17 mouse cellular contexts compared by ENCODE assay signal in the genomic region with DNA sequence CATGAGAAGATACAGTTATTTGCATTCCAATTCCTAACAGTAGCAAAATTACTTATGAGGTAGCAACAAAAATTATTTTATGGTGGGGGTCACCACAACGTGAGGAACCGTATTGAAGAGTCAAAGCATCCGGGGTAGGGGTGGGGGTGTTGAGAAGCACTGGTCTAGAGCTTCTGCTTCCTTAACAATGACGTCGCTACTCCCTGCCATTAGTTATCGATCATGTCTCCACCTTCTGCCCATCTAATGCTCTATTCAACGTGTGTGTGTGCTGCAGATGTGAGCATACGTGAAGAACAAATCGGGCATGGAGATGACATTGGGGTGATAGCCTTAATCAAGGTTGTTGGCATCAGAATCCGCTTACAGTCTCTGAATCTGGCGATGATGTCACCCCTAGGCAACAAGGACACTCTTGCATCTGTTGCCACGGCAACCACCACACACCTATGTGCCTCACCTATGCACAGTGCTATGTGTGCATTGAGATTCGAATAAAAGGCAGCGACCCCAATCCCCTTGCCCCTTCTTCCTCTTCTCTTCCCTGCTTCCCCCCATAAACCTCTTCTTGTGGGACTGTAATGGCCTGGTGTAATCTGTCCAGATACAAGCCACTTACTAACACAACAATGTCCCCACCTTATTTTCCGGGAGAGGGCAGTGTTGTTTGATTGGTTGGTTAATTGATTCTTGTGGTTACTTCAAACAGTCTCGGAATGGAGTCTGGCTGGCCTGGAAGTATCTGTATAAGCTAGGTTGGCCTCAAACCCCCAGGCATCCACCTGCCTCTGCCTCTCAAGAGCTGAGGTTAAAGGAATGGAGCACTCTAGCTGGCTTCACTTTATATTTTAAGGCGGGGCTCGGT. TPM values are rescaled to one million over a fixed set of nuclear protein-coding genes. Genes with fewer than 3 reads are reported as not detected.
DNase-seq lines count a peak whose midpoint lies in the region; ATAC-seq and TF ChIP-seq lines count a peak whose summit lies in the region.
"Had no signal": no experiment of that assay in that cellular context is flagged by ENCODE, and none has a peak within 500 bp of the region (broad histone marks: within the 10 kb centered on the region; RNA-seq: fewer than 3 reads in every experiment).

No protein-coding gene starts in this region.

- DNase-seq in kidney, adult 8-10 months: no peak
- no peak for DNase-seq in neural tube, embryonic 10.5 days (ENCODE audit: extremely low spot score, low spot score)
- DNase-seq in stomach, postnatal 0 days (ENCODE audit: low spot score): no peak
- DNase-seq in thymus, postnatal 36 days: no peak
- DNase-seq: adrenal gland, postnatal 14 days; cerebellum, adult 18-20 months; kidney, adult 9 months; kidney, postnatal 4 days; liver; liver, postnatal 0 days; right cerebral cortex, postnatal 14 days had no signal

- H3K27me3 ChIP-seq in forebrain, embryonic 16.5 days (replicated peaks; ENCODE audit: control insufficient read depth, insufficient read depth, low read length): no peaks in the 10 kb centered on the region
- no peaks in the 10 kb centered on the region for H3K27me3 ChIP-seq in forebrain, embryonic 13.5 days
- H3K27me3 ChIP-seq in kidney, embryonic 14.5 days (ENCODE audit: control insufficient read depth, insufficient read depth, low read length): no peaks in the 10 kb centered on the region
- no peaks in the 10 kb centered on the region for H3K27me3 ChIP-seq in neural tube, embryonic 14.5 days (ENCODE audit: control insufficient read depth, insufficient read depth, low read length)
- H3K27me3 ChIP-seq in stomach, postnatal 0 days (ENCODE audit: control insufficient read depth, insufficient read depth, low read length): no peaks in the 10 kb centered on the region
- H3K27me3 ChIP-seq: embryonic facial prominence, embryonic 12.5 days; stomach, embryonic 15.5 days had no signal

- no peak overlapping the region for H3K9ac ChIP-seq in forebrain, embryonic 16.5 days (replicated peaks; ENCODE audit: low read depth, low read length)
- H3K9ac ChIP-seq in forebrain, embryonic 13.5 days: no peak overlapping the region
- no peak overlapping the region for H3K9ac ChIP-seq in kidney, embryonic 14.5 days (ENCODE audit: low read depth, low read length)
- H3K9ac ChIP-seq in neural tube, embryonic 14.5 days (replicated peaks; ENCODE audit: low read depth, low read length): no peak overlapping the region
- H3K9ac ChIP-seq in stomach, postnatal 0 days (ENCODE audit: low read length): no peak overlapping the region
- H3K9ac ChIP-seq: embryonic facial prominence, embryonic 12.5 days; liver, postnatal 0 days; stomach, embryonic 15.5 days had no signal

- no peak for TF ChIP-seq EP300 in stomach, postnatal 0 days (optimal IDR thresholded peaks at IDR 0.05)

- H3K27ac ChIP-seq in forebrain, embryonic 16.5 days (ENCODE audit: low read length): no peak overlapping the region
- H3K27ac ChIP-seq in forebrain, embryonic 13.5 days: no peak overlapping the region
- no peak overlapping the region for H3K27ac ChIP-seq in kidney, embryonic 14.5 days (ENCODE audit: low read depth, low read length)
- H3K27ac ChIP-seq in neural tube, embryonic 14.5 days (ENCODE audit: low read depth, low read length): no peak overlapping the region
- H3K27ac ChIP-seq in stomach, postnatal 0 days (replicated peaks): no peak overlapping the region
- H3K27ac ChIP-seq: embryonic facial prominence, embryonic 12.5 days; stomach, embryonic 15.5 days had no signal

- no peaks in the 10 kb centered on the region for H3K36me3 ChIP-seq in forebrain, embryonic 16.5 days (ENCODE audit: control insufficient read depth, insufficient read depth)
- H3K36me3 ChIP-seq in forebrain, embryonic 13.5 days (ENCODE audit: poor library complexity, severe bottlenecking): no peaks in the 10 kb centered on the region
- no peaks in the 10 kb centered on the region for H3K36me3 ChIP-seq in kidney, embryonic 14.5 days (ENCODE audit: control insufficient read depth, insufficient read depth, low read length)
- H3K36me3 ChIP-seq in neural tube, embryonic 14.5 days (ENCODE audit: control insufficient read depth, insufficient read depth, low read length): no peaks in the 10 kb centered on the region
- H3K36me3 ChIP-seq in stomach, postnatal 0 days (ENCODE audit: control insufficient read depth, insufficient read depth, low read length): no peaks in the 10 kb centered on the region
- H3K36me3 ChIP-seq: embryonic facial prominence, embryonic 12.5 days; stomach, embryonic 15.5 days had no signal

- peak; percentile 29; the same call in 1 of the 2 replicates for TF ChIP-seq CTCF in stomach, postnatal 0 days (IDR thresholded peaks at IDR 0.05; ENCODE audit: low read depth)

- H3K4me1 ChIP-seq in forebrain, embryonic 16.5 days (replicated peaks; ENCODE audit: control insufficient read depth, insufficient read depth, low read length): no peaks in the 10 kb centered on the region
- H3K4me1 ChIP-seq in forebrain, embryonic 13.5 days: no peaks in the 10 kb centered on the region
- H3K4me1 ChIP-seq in kidney, embryonic 14.5 days (ENCODE audit: control insufficient read depth, insufficient read depth, low read length): no peaks in the 10 kb centered on the region
- no peaks in the 10 kb centered on the region for H3K4me1 ChIP-seq in neural tube, embryonic 14.5 days (ENCODE audit: control insufficient read depth, insufficient read depth, low read length)
- no peaks in the 10 kb centered on the region for H3K4me1 ChIP-seq in stomach, postnatal 0 days (replicated peaks; ENCODE audit: control insufficient read depth, insufficient read depth)
- H3K4me1 ChIP-seq: embryonic facial prominence, embryonic 12.5 days; stomach, embryonic 15.5 days had no signal

- H3K4me3 ChIP-seq in forebrain, embryonic 16.5 days (replicated peaks; ENCODE audit: low read length): no peak overlapping the region
- no peak overlapping the region for H3K4me3 ChIP-seq in forebrain, embryonic 13.5 days
- no peak overlapping the region for H3K4me3 ChIP-seq in kidney, embryonic 14.5 days (ENCODE audit: low read length)
- no peak overlapping the region for H3K4me3 ChIP-seq in neural tube, embryonic 14.5 days (ENCODE audit: low read depth, low read length)
- H3K4me3 ChIP-seq in stomach, postnatal 0 days (ENCODE audit: low read depth, low read length): no peak overlapping the region
- H3K4me3 ChIP-seq: embryonic facial prominence, embryonic 12.5 days; stomach, embryonic 15.5 days had no signal

- no peak overlapping the region for H3K4me2 ChIP-seq in forebrain, embryonic 16.5 days (ENCODE audit: low read length)
- H3K4me2 ChIP-seq in forebrain, embryonic 13.5 days: no peak overlapping the region
- no peak overlapping the region for H3K4me2 ChIP-seq in kidney, embryonic 14.5 days (replicated peaks; ENCODE audit: low read depth, low read length)
- no peak overlapping the region for H3K4me2 ChIP-seq in neural tube, embryonic 14.5 days (ENCODE audit: low read depth, low read length)
- no peak overlapping the region for H3K4me2 ChIP-seq in stomach, postnatal 0 days (replicated peaks; ENCODE audit: low read depth)
- H3K4me2 ChIP-seq: embryonic facial prominence, embryonic 12.5 days; stomach, embryonic 15.5 days had no signal

- ATAC-seq in forebrain, embryonic 16.5 days: peak; percentile 62; the same call in 1 of the 2 replicates
- ATAC-seq in forebrain, embryonic 13.5 days: no peak
- 0 out of 2 replicates have a peak, but pooled peaks have one; percentile 39 for ATAC-seq in kidney, embryonic 14.5 days (ENCODE audit: low FRiP score, low TSS enrichment)
- peak; percentile 46; the same call in 1 of the 2 replicates for ATAC-seq in neural tube, embryonic 14.5 days (ENCODE audit: low read depth)
- ATAC-seq in stomach, postnatal 0 days (ENCODE audit: low FRiP score, low TSS enrichment): no peak
- ATAC-seq: liver, postnatal 0 days had no signal

- 88% methylated on average over 18 of the region's 18 CpGs for WGBS in forebrain, embryonic 16.5 days
- 91% methylated on average over 18 of the region's 18 CpGs for WGBS in forebrain, embryonic 13.5 days
- 89% methylated on average over 18 of the region's 18 CpGs for WGBS in kidney, embryonic 14.5 days
- WGBS in neural tube, embryonic 14.5 days: 86% methylated on average over 18 of the region's 18 CpGs
- 85% methylated on average over 18 of the region's 18 CpGs for WGBS in stomach, postnatal 0 days

- no peaks in the 10 kb centered on the region for H3K9me3 ChIP-seq in forebrain, embryonic 16.5 days (ENCODE audit: control insufficient read depth, low read length)
- no peaks in the 10 kb centered on the region for H3K9me3 ChIP-seq in forebrain, embryonic 13.5 days (replicated peaks)
- H3K9me3 ChIP-seq in kidney, embryonic 14.5 days (ENCODE audit: control insufficient read depth, low read length): no peaks in the 10 kb centered on the region
- no peaks in the 10 kb centered on the region for H3K9me3 ChIP-seq in neural tube, embryonic 14.5 days (ENCODE audit: control insufficient read depth, low read length)
- H3K9me3 ChIP-seq in stomach, postnatal 0 days (ENCODE audit: control insufficient read depth, low read length): no peaks in the 10 kb centered on the region
- H3K9me3 ChIP-seq: embryonic facial prominence, embryonic 12.5 days; stomach, embryonic 15.5 days had no signal

RNA-seq across cellular contexts. Expression of a gene that starts 50.8 kb away (rescaled TPM):
- polyA plus RNA-seq in forebrain, embryonic 16.5 days (2015; fragmentation: Nextera tagmentation; extraction: Ambion mirVana): 463 and 464 TPM in 2 replicates
- 555 and 645 TPM in 2 replicates for polyA plus RNA-seq in forebrain, embryonic 13.5 days (2015; fragmentation: Nextera tagmentation; extraction: Ambion mirVana)
- polyA plus RNA-seq in kidney, embryonic 14.5 days (2014; fragmentation: Nextera tagmentation; extraction: Ambion mirVana): 790 and 1,118 TPM in 2 replicates
- polyA plus RNA-seq in neural tube, embryonic 14.5 days (2014; fragmentation: Nextera tagmentation; extraction: Ambion mirVana): 564 and 581 TPM in 2 replicates
- 519 and 531 TPM in 2 replicates for polyA plus RNA-seq in stomach, postnatal 0 days (2015; fragmentation: Nextera tagmentation; extraction: Ambion mirVana)

Comparison
In these comparisons a context has a peak if more than half of its experiments do, and no peak if none do; other contexts are left out.
1. ATAC-seq: peak in forebrain, embryonic 16.5 days (single experiment), kidney, embryonic 14.5 days (single experiment) and neural tube, embryonic 14.5 days (single experiment); none in forebrain, embryonic 13.5 days (single experiment) and stomach, postnatal 0 days (single experiment).